Mouse (Mus musculus): ENCODE results near the gene Slc25a13. TPM values are rescaled to one million over a fixed set of nuclear protein-coding genes. Genes with fewer than 3 reads are reported as not detected.

The Slc25a13 gene
- polyA plus RNA-seq, 1 experiment from 2014 or later = 40.8 TPM

DNA sequence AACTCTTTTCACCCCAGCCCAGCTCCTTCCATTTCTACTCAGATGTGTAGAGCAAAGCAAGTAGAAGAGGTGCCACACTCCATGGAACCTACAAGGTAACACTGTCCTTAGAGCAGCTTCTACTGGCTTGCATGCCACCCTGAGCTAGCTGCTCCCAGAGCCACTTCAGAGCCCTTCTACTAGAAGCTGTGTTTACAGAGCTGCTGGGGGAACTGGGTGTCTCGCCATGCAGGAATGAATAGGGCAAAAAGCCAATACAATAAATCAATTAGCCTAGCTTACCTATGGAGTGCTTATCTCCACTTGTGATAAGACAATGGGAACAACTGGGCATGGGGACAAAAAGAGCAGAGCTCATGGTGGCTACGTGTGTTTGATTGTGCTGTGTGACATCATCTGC is 67.2 kb downstream of the Slc25a13 start:
- Histone ChIP-seq H3K36me3 (ENCODE audit: control insufficient read depth, insufficient read depth, low read length) (no peaks in the 10 kb centered on the region), H3K4me2 (ENCODE audit: low read depth, low read length, severe bottlenecking) (no peak overlapping the region), H3K27me3 (ENCODE audit: control insufficient read depth, insufficient read depth, low read length) (no peaks in the 10 kb centered on the region), H3K9me3 (ENCODE audit: control insufficient read depth, low read length) (no peaks in the 10 kb centered on the region), H3K4me1 (replicated peaks; ENCODE audit: control insufficient read depth, insufficient read depth, low read length) (no peaks in the 10 kb centered on the region), H3K9ac (ENCODE audit: low read length) (no peak overlapping the region), H3K27ac (ENCODE audit: low read depth, low read length) (no peak overlapping the region), H3K4me3 (ENCODE audit: low read depth, low read length) (no peak overlapping the region)
- WGBS = 74% methylated on average over 2 of the region's 2 CpGs
- ATAC-seq (replicated peaks; ENCODE audit: low FRiP score) (no peak), DNase-seq (ENCODE audit: low spot score) (no peak)

DNA sequence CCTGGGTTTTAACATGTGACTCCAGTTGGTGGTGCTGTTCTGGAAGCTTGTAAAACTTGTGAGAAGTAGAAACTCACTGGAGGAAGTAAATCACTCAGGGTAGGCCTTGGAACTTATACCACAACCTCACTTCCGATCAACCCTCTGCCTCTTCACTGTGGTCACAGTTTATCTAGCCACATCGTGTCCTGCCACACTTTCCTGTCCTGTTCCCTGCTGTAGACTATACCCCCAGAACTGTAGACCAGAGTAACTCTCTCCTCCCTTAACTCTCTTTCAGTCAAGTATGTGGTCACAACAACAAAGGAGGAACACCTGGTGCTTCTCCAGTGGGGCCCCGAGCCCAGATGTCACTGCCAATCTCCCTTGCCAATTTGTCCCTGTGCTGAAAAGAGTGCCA is 67.6 kb downstream of the Slc25a13 start:
- 87% methylated on average over 3 of the region's 3 CpGs for WGBS
- H3K27me3 ChIP-seq (ENCODE audit: control insufficient read depth, insufficient read depth, low read length) = no peaks in the 10 kb centered on the region
- H3K36me3 ChIP-seq (ENCODE audit: control insufficient read depth, insufficient read depth, low read length) = no peaks in the 10 kb centered on the region
- no peaks in the 10 kb centered on the region for H3K9me3 ChIP-seq (ENCODE audit: control insufficient read depth, low read length)
- H3K4me3 ChIP-seq (ENCODE audit: low read depth, low read length) = no peak overlapping the region
- DNase-seq (ENCODE audit: low spot score) (no peak), ATAC-seq (replicated peaks; ENCODE audit: low FRiP score) (no peak)
- H3K9ac ChIP-seq (ENCODE audit: low read length) = no peak overlapping the region
- no peak overlapping the region for H3K27ac ChIP-seq (ENCODE audit: low read depth, low read length)
- no peaks in the 10 kb centered on the region for H3K4me1 ChIP-seq (replicated peaks; ENCODE audit: control insufficient read depth, insufficient read depth, low read length)
- no peak overlapping the region for H3K4me2 ChIP-seq (ENCODE audit: low read depth, low read length, severe bottlenecking)

DNA sequence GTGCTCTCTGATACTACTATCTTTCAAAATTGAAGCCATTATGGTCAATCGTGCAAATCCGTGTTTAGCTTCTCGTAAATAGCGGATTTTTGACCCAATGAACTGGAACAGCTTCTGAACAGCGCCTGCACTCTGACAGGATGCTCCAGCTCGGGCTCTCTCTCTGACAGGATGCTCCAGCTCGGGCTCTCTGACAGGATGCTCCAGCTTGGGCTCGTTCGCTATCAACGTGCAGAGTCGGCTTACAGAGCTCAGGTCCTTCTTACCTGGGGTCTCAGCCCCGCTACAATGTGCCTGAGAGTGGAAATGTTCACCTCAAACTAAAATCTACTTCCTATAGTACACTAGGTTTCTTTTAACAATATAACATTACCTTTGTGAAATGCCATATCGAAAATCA is 71.6 kb downstream of the Slc25a13 start:
- Histone ChIP-seq H3K4me1 (replicated peaks; ENCODE audit: control insufficient read depth, insufficient read depth, low read length) (no peaks in the 10 kb centered on the region), H3K4me2 (ENCODE audit: low read depth, low read length, severe bottlenecking) (no peak overlapping the region)
- no peak for ATAC-seq (replicated peaks; ENCODE audit: low FRiP score)

DNA sequence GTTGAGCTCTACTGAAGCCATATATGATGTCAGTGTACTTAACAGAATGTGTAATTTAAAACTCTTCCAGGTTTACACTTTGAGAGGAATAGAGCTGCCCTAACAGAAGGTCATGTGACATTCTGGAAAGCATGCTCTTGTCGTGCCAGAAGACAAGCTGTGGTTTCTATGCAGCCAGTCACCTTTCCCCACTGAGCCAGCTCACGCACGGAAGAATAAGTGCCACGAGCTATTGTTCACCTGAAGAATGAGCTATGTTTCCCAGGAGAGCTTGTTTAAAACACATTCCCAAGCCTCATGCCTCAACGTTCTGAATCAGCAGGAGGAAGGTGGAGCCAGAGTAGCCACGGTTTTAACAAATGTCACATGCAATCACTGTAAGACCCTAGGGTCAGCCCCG is 73.4 kb downstream of the Slc25a13 start:
- Histone ChIP-seq H3K4me2 (ENCODE audit: low read depth, low read length, severe bottlenecking) (no peak overlapping the region), H3K9ac (ENCODE audit: low read length) (no peak overlapping the region), H3K9me3 (ENCODE audit: control insufficient read depth, low read length) (no peaks in the 10 kb centered on the region), H3K4me1 (replicated peaks; ENCODE audit: control insufficient read depth, insufficient read depth, low read length) (no peaks in the 10 kb centered on the region), H3K27me3 (ENCODE audit: control insufficient read depth, insufficient read depth, low read length) (no peaks in the 10 kb centered on the region), H3K4me3 (ENCODE audit: low read depth, low read length) (no peak overlapping the region), H3K36me3 (ENCODE audit: control insufficient read depth, insufficient read depth, low read length) (no peaks in the 10 kb centered on the region), H3K27ac (ENCODE audit: low read depth, low read length) (no peak overlapping the region)
- WGBS = 59% methylated on average over 7 of the region's 7 CpGs
- DNase-seq (ENCODE audit: low spot score) = no peak
- ATAC-seq (replicated peaks; ENCODE audit: low FRiP score) = no peak

More for the DNA sequence above, 71.6 kb downstream of the Slc25a13 start:
- WGBS = 90% methylated on average over 13 of the region's 13 CpGs
- Histone ChIP-seq H3K27me3 (ENCODE audit: control insufficient read depth, insufficient read depth, low read length) (no peaks in the 10 kb centered on the region), H3K27ac (ENCODE audit: low read depth, low read length) (no peak overlapping the region), H3K9me3 (ENCODE audit: control insufficient read depth, low read length) (no peaks in the 10 kb centered on the region), H3K36me3 (ENCODE audit: control insufficient read depth, insufficient read depth, low read length) (no peaks in the 10 kb centered on the region), H3K9ac (ENCODE audit: low read length) (no peak overlapping the region), H3K4me3 (ENCODE audit: low read depth, low read length) (no peak overlapping the region)
- DNase-seq (ENCODE audit: low spot score) = no peak

DNA sequence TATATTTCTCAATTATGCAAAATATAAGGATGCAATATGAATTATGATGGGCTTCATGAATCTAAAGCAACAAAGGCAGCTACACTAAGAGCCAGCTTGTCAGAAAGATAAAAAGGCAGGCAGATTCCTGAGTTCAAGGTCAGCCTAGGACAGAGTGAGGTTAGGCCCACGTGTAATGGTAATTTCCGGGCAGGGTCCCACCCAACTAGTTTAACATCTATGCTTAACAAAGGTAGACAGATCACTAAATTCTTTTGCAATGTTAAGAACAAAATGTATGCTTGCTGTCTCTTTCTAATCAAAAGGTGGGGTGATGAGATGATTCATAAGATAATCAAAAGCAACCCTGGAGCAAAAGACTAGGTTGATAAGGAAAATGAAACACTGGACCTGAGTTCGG is 76.6 kb downstream of the Slc25a13 start:
- H3K4me2 ChIP-seq (ENCODE audit: low read depth, low read length, severe bottlenecking) = no peak overlapping the region
- no peak for ATAC-seq (replicated peaks; ENCODE audit: low FRiP score)

DNA sequence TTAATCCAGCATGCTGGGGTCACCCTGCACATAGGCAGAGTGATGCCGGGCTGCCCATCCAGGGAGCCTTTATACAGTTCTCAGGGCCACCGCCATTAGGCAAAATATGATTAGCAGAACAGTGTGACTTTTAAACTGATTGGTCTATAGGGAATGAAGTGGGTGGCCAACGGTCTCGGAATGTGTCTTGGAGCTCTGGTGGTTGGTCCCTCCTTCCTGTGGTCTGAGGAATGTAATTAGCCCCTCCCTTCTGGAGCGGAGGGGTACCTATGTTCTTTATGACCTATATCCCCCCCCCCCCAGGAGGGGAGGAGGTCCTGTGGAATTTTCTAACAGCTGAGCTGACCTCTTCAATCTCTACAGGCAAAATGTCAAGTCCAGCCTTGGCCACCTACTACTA is 77.9 kb downstream of the Slc25a13 start:
- H3K9me3 ChIP-seq (ENCODE audit: control insufficient read depth, low read length) = no peaks in the 10 kb centered on the region
- H3K4me1 ChIP-seq (replicated peaks; ENCODE audit: control insufficient read depth, insufficient read depth, low read length) = no peaks in the 10 kb centered on the region
- no peak for ATAC-seq (replicated peaks; ENCODE audit: low FRiP score)
- H3K4me3 ChIP-seq (ENCODE audit: low read depth, low read length) = no peak overlapping the region
- no peak overlapping the region for H3K9ac ChIP-seq (ENCODE audit: low read length)
- DNase-seq (ENCODE audit: low spot score) = no peak
- no peaks in the 10 kb centered on the region for H3K36me3 ChIP-seq (ENCODE audit: control insufficient read depth, insufficient read depth, low read length)
- H3K27ac ChIP-seq (ENCODE audit: low read depth, low read length) = no peak overlapping the region
- WGBS = 97% methylated on average over 5 of the region's 5 CpGs
- H3K4me2 ChIP-seq (ENCODE audit: low read depth, low read length, severe bottlenecking) = no peak overlapping the region
- H3K27me3 ChIP-seq (ENCODE audit: control insufficient read depth, insufficient read depth, low read length) = no peaks in the 10 kb centered on the region

More for the DNA sequence above, 76.6 kb downstream of the Slc25a13 start:
- no peaks in the 10 kb centered on the region for H3K4me1 ChIP-seq (replicated peaks; ENCODE audit: control insufficient read depth, insufficient read depth, low read length)
- no peak overlapping the region for H3K4me3 ChIP-seq (ENCODE audit: low read depth, low read length)
- H3K27ac ChIP-seq (ENCODE audit: low read depth, low read length) = no peak overlapping the region
- WGBS = 92% methylated on average over 3 of the region's 3 CpGs
- DNase-seq (ENCODE audit: low spot score) = no peak
- no peaks in the 10 kb centered on the region for H3K27me3 ChIP-seq (ENCODE audit: control insufficient read depth, insufficient read depth, low read length)
- H3K9me3 ChIP-seq (ENCODE audit: control insufficient read depth, low read length) = no peaks in the 10 kb centered on the region
- no peak overlapping the region for H3K9ac ChIP-seq (ENCODE audit: low read length)
- H3K36me3 ChIP-seq (ENCODE audit: control insufficient read depth, insufficient read depth, low read length) = no peaks in the 10 kb centered on the region

DNA sequence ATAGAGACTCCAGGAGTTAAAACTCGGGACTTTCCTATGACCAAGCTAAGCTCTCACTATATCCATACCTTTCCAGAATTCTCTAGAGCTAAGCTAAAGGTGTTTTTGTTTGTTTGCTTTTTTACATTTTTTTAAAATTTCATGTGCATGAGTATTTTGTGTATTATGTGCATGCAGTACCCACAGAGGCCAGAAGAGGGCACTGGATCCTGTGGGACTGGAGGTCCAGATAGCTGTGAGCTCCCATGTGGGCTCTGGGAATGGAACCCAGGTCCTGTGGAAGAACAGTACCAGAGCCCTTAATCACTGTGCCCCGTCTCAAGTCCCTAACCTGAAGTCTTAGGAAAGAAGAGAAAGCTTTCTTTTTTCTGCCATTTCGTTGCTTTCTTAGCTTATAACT is 80.2 kb downstream of the Slc25a13 start:
- Histone ChIP-seq H3K9ac (ENCODE audit: low read length) (no peak overlapping the region), H3K36me3 (ENCODE audit: control insufficient read depth, insufficient read depth, low read length) (no peaks in the 10 kb centered on the region), H3K27me3 (ENCODE audit: control insufficient read depth, insufficient read depth, low read length) (no peaks in the 10 kb centered on the region), H3K27ac (ENCODE audit: low read depth, low read length) (no peak overlapping the region), H3K4me3 (ENCODE audit: low read depth, low read length) (no peak overlapping the region), H3K4me2 (ENCODE audit: low read depth, low read length, severe bottlenecking) (no peak overlapping the region), H3K4me1 (replicated peaks; ENCODE audit: control insufficient read depth, insufficient read depth, low read length) (no peaks in the 10 kb centered on the region), H3K9me3 (ENCODE audit: control insufficient read depth, low read length) (no peaks in the 10 kb centered on the region)
- no peak for DNase-seq (ENCODE audit: low spot score)
- 88% methylated on average over 3 of the region's 3 CpGs for WGBS
- no peak for ATAC-seq (replicated peaks; ENCODE audit: low FRiP score)

DNA sequence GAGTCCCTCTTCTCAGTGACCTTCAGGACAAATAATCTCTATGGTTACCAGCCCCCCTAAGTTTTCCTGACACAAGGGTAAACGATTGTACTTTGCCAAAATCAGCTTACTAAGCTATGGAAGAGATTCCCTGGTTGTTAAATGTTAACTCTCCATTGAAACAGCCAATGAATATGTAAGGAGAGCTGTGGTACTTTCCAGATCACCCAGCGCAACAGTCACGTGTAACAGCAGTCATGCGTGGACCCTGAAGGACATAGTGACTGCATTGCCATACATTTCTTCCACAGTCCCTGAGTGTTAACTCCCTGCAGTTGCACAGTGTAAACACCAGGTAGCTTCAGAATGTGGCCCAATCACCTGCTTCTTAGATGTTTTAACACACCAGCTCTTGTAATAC is 82.0 kb downstream of the Slc25a13 start:
- 86% methylated on average over 4 of the region's 4 CpGs for WGBS
- ATAC-seq (replicated peaks; ENCODE audit: low FRiP score) (no peak), DNase-seq (ENCODE audit: low spot score) (no peak)
- no peaks in the 10 kb centered on the region for H3K9me3 ChIP-seq (ENCODE audit: control insufficient read depth, low read length)
- no peak overlapping the region for H3K27ac ChIP-seq (ENCODE audit: low read depth, low read length)
- H3K36me3 ChIP-seq (ENCODE audit: control insufficient read depth, insufficient read depth, low read length) = no peaks in the 10 kb centered on the region; the same call in 1 of the 2 replicates
- no peak overlapping the region for H3K4me3 ChIP-seq (ENCODE audit: low read depth, low read length)
- no peak overlapping the region for H3K9ac ChIP-seq (ENCODE audit: low read length)
- H3K27me3 ChIP-seq (ENCODE audit: control insufficient read depth, insufficient read depth, low read length) = no peaks in the 10 kb centered on the region
- H3K4me1 ChIP-seq (replicated peaks; ENCODE audit: control insufficient read depth, insufficient read depth, low read length) = no peaks in the 10 kb centered on the region
- no peak overlapping the region for H3K4me2 ChIP-seq (ENCODE audit: low read depth, low read length, severe bottlenecking)

DNA sequence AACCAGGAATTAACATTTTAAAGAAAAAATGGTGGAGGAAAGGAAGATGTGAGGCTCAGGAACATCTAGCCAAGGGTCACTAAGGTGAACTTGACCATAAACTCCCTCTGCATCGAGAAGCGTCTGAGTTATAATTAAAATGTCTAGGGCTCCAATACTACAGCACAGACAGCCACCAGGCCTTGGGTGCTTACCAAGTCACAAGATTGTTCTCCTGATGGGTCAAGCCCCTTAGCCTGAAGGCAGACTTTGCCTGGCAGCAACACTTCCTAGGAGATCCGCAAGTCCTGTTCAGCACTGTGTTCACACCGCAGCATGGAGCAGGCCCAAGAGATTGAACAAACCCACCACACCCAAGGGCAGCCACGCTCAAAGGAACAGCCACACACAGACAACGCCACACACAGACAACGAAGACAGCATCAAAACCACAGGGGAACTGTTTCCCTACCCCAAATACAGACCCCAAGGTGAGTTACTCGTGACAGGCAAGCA is 83.4 kb downstream of the Slc25a13 start:
- 91% methylated on average over 8 of the region's 8 CpGs for WGBS
- Histone ChIP-seq H3K4me1 (replicated peaks; ENCODE audit: control insufficient read depth, insufficient read depth, low read length) (no peaks in the 10 kb centered on the region), H3K27me3 (ENCODE audit: control insufficient read depth, insufficient read depth, low read length) (no peaks in the 10 kb centered on the region), H3K36me3 (ENCODE audit: control insufficient read depth, insufficient read depth, low read length) (no peaks in the 10 kb centered on the region; the same call in 1 of the 2 replicates), H3K27ac (ENCODE audit: low read depth, low read length) (no peak overlapping the region), H3K9me3 (ENCODE audit: control insufficient read depth, low read length) (no peaks in the 10 kb centered on the region), H3K4me3 (ENCODE audit: low read depth, low read length) (no peak overlapping the region), H3K9ac (ENCODE audit: low read length) (no peak overlapping the region), H3K4me2 (ENCODE audit: low read depth, low read length, severe bottlenecking) (no peak overlapping the region)
- DNase-seq (ENCODE audit: low spot score) = no peak
- ATAC-seq (replicated peaks; ENCODE audit: low FRiP score) = no peak

Measured in forebrain, embryonic 11.5 days (tissue).